Mouse (Mus musculus): ENCODE results near the gene Crybb3.

The Crybb3 gene

GRCm38 (mm10) chr5:113035094-113036047 is 46.0 kb downstream of the Crybb3 start:
- Histone ChIP-seq H3K9me3 (ENCODE audit: low read length) (0 out of 2 replicates have a peak, but pooled peaks cover 2% of the 10 kb centered on the region), H3K4me1 (replicated peaks; ENCODE audit: low read depth, low read length) (peaks cover 46% of the 10 kb centered on the region), H3K27me3 (ENCODE audit: insufficient read depth, low read length) (peaks cover 11% of the 10 kb centered on the region), H3K4me3 (replicated peaks; ENCODE audit: low read length) (no peak overlapping the region), H3K36me3 (ENCODE audit: insufficient read depth, low read length) (no peaks in the 10 kb centered on the region)
- no peak for TF ChIP-seq CTCF (conservative IDR thresholded peaks at IDR 0.05; ENCODE audit: low read length)
- TF ChIP-seq POU5F1 (IDR thresholded peaks at IDR 0.05; ENCODE audit: borderline replicate concordance, low read length) = no peak
- TF ChIP-seq NANOG (IDR thresholded peaks at IDR 0.05; ENCODE audit: borderline replicate concordance, low read length) = no peak

- TF ChIP-seq POU5F1 (IDR thresholded peaks at IDR 0.05; ENCODE audit: borderline replicate concordance, low read length) (no peak), CTCF (conservative IDR thresholded peaks at IDR 0.05; ENCODE audit: low read length) (no peak), NANOG (IDR thresholded peaks at IDR 0.05; ENCODE audit: borderline replicate concordance, low read length) (no peak)
- H3K27me3 ChIP-seq (ENCODE audit: insufficient read depth, low read length) = peaks cover 7% of the 10 kb centered on the region; the same call in 1 of the 2 replicates
- no peaks in the 10 kb centered on the region for H3K9me3 ChIP-seq (ENCODE audit: low read length)
- no peaks in the 10 kb centered on the region for H3K36me3 ChIP-seq (ENCODE audit: insufficient read depth, low read length)
- H3K4me1 ChIP-seq (replicated peaks; ENCODE audit: low read depth, low read length) = peaks cover 22% of the 10 kb centered on the region
- H3K4me3 ChIP-seq (replicated peaks; ENCODE audit: low read length) = no peak overlapping the region
These were observed 50.1 kb downstream of the Crybb3 start for GRCm38 (mm10) chr5:113031201-113031754.

- H3K4me1 ChIP-seq (replicated peaks; ENCODE audit: low read depth, low read length) = peaks cover 10% of the 10 kb centered on the region
- no peak overlapping the region for H3K4me3 ChIP-seq (replicated peaks; ENCODE audit: low read length)
- peaks cover 14% of the 10 kb centered on the region for H3K27me3 ChIP-seq (ENCODE audit: insufficient read depth, low read length)
- TF ChIP-seq NANOG (IDR thresholded peaks at IDR 0.05; ENCODE audit: borderline replicate concordance, low read length) = no peak
- no peak for TF ChIP-seq CTCF (conservative IDR thresholded peaks at IDR 0.05; ENCODE audit: low read length)
- TF ChIP-seq POU5F1 (IDR thresholded peaks at IDR 0.05; ENCODE audit: borderline replicate concordance, low read length) = no peak
- H3K36me3 ChIP-seq (ENCODE audit: insufficient read depth, low read length) = no peaks in the 10 kb centered on the region
- H3K9me3 ChIP-seq (ENCODE audit: low read length) = no peaks in the 10 kb centered on the region
These were observed 51.3 kb downstream of the Crybb3 start for GRCm38 (mm10) chr5:113030082-113030481.

GRCm38 (mm10) chr5:113026706-113027105 is 54.7 kb downstream of the Crybb3 start:
- peaks cover 20% of the 10 kb centered on the region for H3K9me3 ChIP-seq (ENCODE audit: low read length)
- no peak overlapping the region for H3K4me3 ChIP-seq (replicated peaks; ENCODE audit: low read length)
- peaks cover 7% of the 10 kb centered on the region for H3K4me1 ChIP-seq (replicated peaks; ENCODE audit: low read depth, low read length)
- peaks cover 16% of the 10 kb centered on the region for H3K27me3 ChIP-seq (ENCODE audit: insufficient read depth, low read length)
- H3K36me3 ChIP-seq (ENCODE audit: insufficient read depth, low read length) = no peaks in the 10 kb centered on the region
- TF ChIP-seq CTCF (conservative IDR thresholded peaks at IDR 0.05; ENCODE audit: low read length) (no peak), NANOG (IDR thresholded peaks at IDR 0.05; ENCODE audit: borderline replicate concordance, low read length) (no peak), POU5F1 (IDR thresholded peaks at IDR 0.05; ENCODE audit: borderline replicate concordance, low read length) (no peak)
